Mouse (Mus musculus) myocyte (in vitro differentiated cells): ENCODE measurements around the gene Gucy2e.

Experiments
- CEBPB ChIP-seq: IDR thresholded peaks from 2 replicates; pipeline ENCODE4 v1.6.1; 2011; ENCODE audit warnings: mild to moderate bottlenecking, moderate library complexity; ENCODE audit not compliant: poor library complexity, insufficient read depth, severe bottlenecking
- MAX ChIP-seq: IDR thresholded peaks from one replicate; pipeline ENCODE4 v1.6.1; 2011; ENCODE audit warnings: low read depth, mild to moderate bottlenecking, control low read depth
- MYOD1 ChIP-seq, 3 experiments: IDR thresholded peaks; one replicate each; pipeline ENCODE4 v1.6.1; 2011; ENCODE audit warnings: control low read depth in 2 of 3, low read depth in 2 of 3, mild to moderate bottlenecking in 2 of 3, moderate library complexity in 1 of 3; ENCODE audit not compliant: insufficient read length in 2 of 3, control insufficient read depth in 1 of 3
- MYOG ChIP-seq, 3 experiments: IDR thresholded peaks; one replicate each; pipeline ENCODE4 v1.6.1; 2011; ENCODE audit warnings: control low read depth in 2 of 3, low read depth in 2 of 3, mild to moderate bottlenecking in 2 of 3; ENCODE audit not compliant: insufficient read length in 2 of 3, control insufficient read depth in 1 of 3, insufficient read depth in 1 of 3
- POLR2A ChIP-seq: IDR thresholded peaks from one replicate; pipeline ENCODE4 v1.6.1; 2011; ENCODE audit warnings: low read depth, mild to moderate bottlenecking, control low read depth, moderate library complexity; ENCODE audit not compliant: insufficient read length
- POLR2AphosphoS2 ChIP-seq: IDR thresholded peaks from one replicate; pipeline ENCODE4 v1.6.1; 2011; ENCODE audit warnings: low read depth, control low read depth; ENCODE audit not compliant: insufficient read length
- REST ChIP-seq: IDR thresholded peaks from one replicate; pipeline ENCODE4 v1.6.1; 2011; ENCODE audit warnings: mild to moderate bottlenecking, control low read depth, moderate library complexity; ENCODE audit not compliant: insufficient read depth, insufficient read length
- TCF12 ChIP-seq: IDR thresholded peaks from one replicate; pipeline ENCODE4 v1.6.1; 2011; ENCODE audit warnings: mild to moderate bottlenecking, control low read depth; ENCODE audit not compliant: poor library complexity, insufficient read depth, severe bottlenecking

DNA sequence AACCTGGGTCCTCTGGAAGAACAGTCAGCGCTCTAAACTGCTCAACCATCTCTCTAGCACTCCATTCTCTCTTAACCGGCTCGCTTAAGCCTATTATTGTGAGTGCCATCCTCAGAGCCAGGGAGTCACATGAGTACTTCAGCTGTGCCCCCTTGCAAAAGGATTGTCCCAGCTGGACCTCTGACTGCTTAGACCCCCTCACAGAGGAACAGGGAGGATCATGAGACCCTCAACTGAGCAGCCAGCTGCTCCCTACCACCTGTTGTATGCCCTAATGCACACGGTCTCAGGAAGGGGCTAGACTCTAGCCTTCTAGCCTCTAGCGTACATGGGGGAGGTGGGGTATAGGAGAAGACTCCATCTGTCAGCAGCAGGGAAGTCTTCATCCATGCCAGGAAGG, 18.0 kb upstream of the Gucy2e start:
- no peak for TF ChIP-seq POLR2A
- TF ChIP-seq MYOD1 (IDR thresholded peaks at IDR 0.05; ENCODE audit: control insufficient read depth in 1 of 3, insufficient read length in 2 of 3, low read depth in 2 of 3), result peak in 1 of 3 experiments; percentile 12
- no peak for TF ChIP-seq MAX
- TF ChIP-seq TCF12, result no peak
- no peak for TF ChIP-seq REST
- TF ChIP-seq POLR2AphosphoS2, result no peak
- TF ChIP-seq MYOG (IDR thresholded peaks at IDR 0.05; ENCODE audit: control insufficient read depth in 1 of 3, insufficient read depth in 1 of 3, insufficient read length in 2 of 3, low read depth in 2 of 3), result no peak
- no peak for TF ChIP-seq CEBPB
